Mouse (Mus musculus) ES-Bruce4 (cell line): ENCODE results near the gene Zdhhc14.
"Not testable (repeated sequence)": the region's sequence is repeated elsewhere in the genome, so short reads cannot be mapped to it uniquely, and the experiment has no call there.

Experiments used
- CTCF ChIP-seq: IDR thresholded peaks from one replicate; pipeline ENCODE4 v1.8.1; 2011; ENCODE audit warnings: low read depth, low read length
- POLR2A ChIP-seq: IDR thresholded peaks from one replicate; pipeline ENCODE4 v1.8.1; 2011; ENCODE audit warnings: low read length; ENCODE audit not compliant: insufficient read depth

DNA sequence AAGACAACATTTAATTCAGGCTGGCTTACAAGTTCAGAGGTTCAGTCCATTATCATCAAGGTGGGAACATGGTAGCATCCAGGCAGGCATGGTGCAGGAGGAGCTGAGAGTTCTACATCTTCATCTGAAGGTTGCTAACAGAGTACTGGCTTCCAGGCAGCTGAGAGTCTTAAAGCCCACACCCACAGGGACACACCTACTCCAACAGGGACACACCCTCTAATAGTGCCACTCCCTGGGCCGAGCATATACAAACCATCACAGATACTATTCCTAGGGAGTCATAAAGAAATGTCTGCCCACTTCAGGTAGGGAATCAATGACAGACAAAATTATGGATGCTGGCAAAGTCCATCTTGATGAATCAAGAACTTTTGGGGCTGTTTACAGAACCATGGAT lies 132.5 kb downstream of the Zdhhc14 start:
- not testable (repeated sequence) for TF ChIP-seq CTCF, POLR2A
